Mouse (Mus musculus) embryonic facial prominence, embryonic 11.5 days (tissue): Measurements from ENCODE around the gene Pou2f3. TPM values are rescaled to one million over a fixed set of nuclear protein-coding genes. Genes with fewer than 3 reads are reported as not detected.

Source experiments
- ATAC-seq: fragments of 200-750 bp; cut with Nextera tagmentation; replicated peaks from 2 replicates; pipeline ENCODE4 v1.8.0; 2017; ENCODE audit warnings: low read depth; ENCODE audit not compliant: insufficient number of reproducible peaks, low FRiP score, low TSS enrichment
- DNase-seq: peaks from one replicate; pipeline ENCODE4 v3.0.0-alpha.2; 2015; ENCODE audit warnings: low spot score
- H3K27ac ChIP-seq: fragments of 300-500 bp; sonication (generic); replicated peaks from 2 replicates; pipeline ENCODE4 v1.5.1; 2014; ENCODE audit warnings: mild to moderate bottlenecking, low read depth, low read length, control low read depth
- H3K27me3 ChIP-seq: fragments of 300-500 bp; sonication (generic); 2 replicates; pipeline ENCODE4 v1.6.1; 2014; ENCODE audit warnings: mild to moderate bottlenecking, low read length, moderate library complexity, mixed read lengths; ENCODE audit not compliant: control insufficient read depth, insufficient read depth
- H3K36me3 ChIP-seq: fragments of 300-500 bp; sonication (generic); replicated peaks from 2 replicates; pipeline ENCODE4 v1.6.1; 2014; ENCODE audit warnings: low read depth, mild to moderate bottlenecking, low read length, moderate library complexity, mixed read lengths; ENCODE audit not compliant: control insufficient read depth, insufficient read depth
- H3K4me1 ChIP-seq: fragments of 300-500 bp; sonication (generic); 2 replicates; pipeline ENCODE4 v1.6.1; 2014; ENCODE audit warnings: low read length, mixed read lengths; ENCODE audit not compliant: control insufficient read depth, insufficient read depth
- H3K4me2 ChIP-seq: fragments of 300-500 bp; sonication (generic); 2 replicates; pipeline ENCODE4 v1.6.1; 2014; ENCODE audit warnings: low read depth, mild to moderate bottlenecking, control low read depth, low read length, moderate library complexity
- H3K4me3 ChIP-seq: fragments of 300-500 bp; sonication (generic); 2 replicates; pipeline ENCODE4 v1.5.1; 2014; ENCODE audit warnings: low read depth, low read length, control low read depth
- H3K9ac ChIP-seq: fragments of 300-500 bp; sonication (generic); replicated peaks from 2 replicates; pipeline ENCODE4 v1.6.1; 2014; ENCODE audit warnings: mild to moderate bottlenecking, control low read depth, low read length
- H3K9me3 ChIP-seq: fragments of 300-500 bp; sonication (generic); replicated peaks from 2 replicates; pipeline ENCODE4 v1.6.1; 2016; ENCODE audit warnings: mild to moderate bottlenecking, low read length, inconsistent platforms, mixed read lengths; ENCODE audit not compliant: control insufficient read depth
- WGBS: fragments of 180-500 bp; shearing (Covaris S2); extraction: QIAGEN DNeasy Blood & Tissue Kit; methylation state at CpG from one replicate; pipeline ENCODE4 v1.1.7; 2014; 5-methylcytosine and 5-hydroxymethylcytosine counted together
- polyA plus RNA-seq: library from polyadenylated mRNA; unstranded; fragments of >200 nt; fragmentation: Nextera tagmentation; extraction: Ambion mirVana; gene quantifications from 2 replicates; pipeline ENCODE4 v1.2.1, GENCODE M21; 2014

Gene Pou2f3
- polyA plus RNA-seq, 1 experiment from 2014 or later = not detected

- Histone ChIP-seq H3K4me1 (peaks cover 11% of the 10 kb centered on the region), H3K4me2 (no peak overlapping the region), H3K4me3 (no peak overlapping the region), H3K27ac (no peak overlapping the region), H3K27me3 (no peaks in the 10 kb centered on the region), H3K36me3 (no peaks in the 10 kb centered on the region), H3K9ac (no peak overlapping the region), H3K9me3 (no peaks in the 10 kb centered on the region)
- WGBS = 87% methylated on average over 1 of the region's 1 CpGs
- ATAC-seq (no peak), DNase-seq (no peak)
Observed at GRCm38 (mm10) chr9:43236106-43236505, 25.9 kb upstream of the Pou2f3 start.

DNA sequence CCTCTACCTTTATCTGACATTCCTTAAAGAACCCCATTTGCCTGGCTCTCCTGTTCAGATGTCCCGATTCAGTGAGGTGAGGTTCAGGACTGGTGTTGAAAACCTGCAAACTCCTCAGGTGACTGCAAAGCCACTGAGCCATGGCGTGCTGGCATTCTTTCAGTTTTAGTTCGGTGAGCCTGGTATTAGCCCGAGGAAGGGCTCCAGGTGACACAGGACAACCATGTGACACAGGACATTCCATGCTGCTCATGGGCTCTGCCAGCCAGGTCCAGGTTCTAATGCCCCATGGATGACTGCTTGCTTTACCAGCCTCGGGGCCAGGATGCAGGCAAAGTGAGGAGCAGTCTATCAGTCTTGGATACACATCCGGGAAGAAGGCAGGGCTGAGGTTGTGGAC is 25.2 kb upstream of the Pou2f3 start:
- peaks cover 11% of the 10 kb centered on the region for H3K4me1 ChIP-seq
- no peaks in the 10 kb centered on the region for H3K36me3 ChIP-seq
- H3K9ac ChIP-seq = no peak overlapping the region
- H3K4me3 ChIP-seq = no peak overlapping the region
- DNase-seq (no peak), ATAC-seq (no peak)
- H3K9me3 ChIP-seq = no peaks in the 10 kb centered on the region
- 80% methylated on average over 6 of the region's 6 CpGs for WGBS
- H3K27me3 ChIP-seq = no peaks in the 10 kb centered on the region
- no peak overlapping the region for H3K27ac ChIP-seq
- H3K4me2 ChIP-seq = no peak overlapping the region

GRCm38 (mm10) chr9:43234496-43234895 is 24.3 kb upstream of the Pou2f3 start:
- DNase-seq (no peak), ATAC-seq (no peak)
- peaks cover 11% of the 10 kb centered on the region for H3K4me1 ChIP-seq
- 74% methylated on average over 5 of the region's 5 CpGs for WGBS
- H3K4me2 ChIP-seq = no peak overlapping the region
- H3K27me3 ChIP-seq = no peaks in the 10 kb centered on the region
- no peaks in the 10 kb centered on the region for H3K9me3 ChIP-seq
- H3K27ac ChIP-seq = no peak overlapping the region
- H3K4me3 ChIP-seq = no peak overlapping the region
- no peaks in the 10 kb centered on the region for H3K36me3 ChIP-seq
- no peak overlapping the region for H3K9ac ChIP-seq

DNA sequence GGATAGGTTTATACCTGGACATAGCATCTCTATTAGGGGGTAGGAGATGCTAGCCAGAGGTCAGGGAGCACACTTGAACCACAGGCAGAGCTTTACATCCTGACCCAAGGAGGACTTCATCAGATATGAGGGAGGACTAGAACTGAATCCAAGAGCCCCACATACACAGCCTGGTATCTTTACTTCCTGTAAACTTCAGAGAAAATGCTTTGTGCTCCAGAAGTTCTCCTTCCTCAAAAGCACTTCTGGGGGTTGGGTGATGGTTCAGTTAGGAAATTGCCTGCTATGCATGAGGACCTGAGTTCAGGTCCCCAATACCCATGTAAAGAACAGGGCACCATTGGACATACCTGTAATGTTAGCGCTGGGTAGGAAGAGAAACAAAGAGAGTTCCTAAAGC is 23.3 kb upstream of the Pou2f3 start:
- Histone ChIP-seq H3K4me2 (no peak overlapping the region), H3K4me1 (peaks cover 11% of the 10 kb centered on the region), H3K4me3 (no peak overlapping the region), H3K9me3 (no peaks in the 10 kb centered on the region), H3K9ac (no peak overlapping the region), H3K27ac (no peak overlapping the region), H3K27me3 (no peaks in the 10 kb centered on the region), H3K36me3 (no peaks in the 10 kb centered on the region)
- no peak for ATAC-seq
- 94% methylated on average over 1 of the region's 1 CpGs for WGBS
- no peak for DNase-seq

GRCm38 (mm10) chr9:43233044-43233443 is 22.9 kb upstream of the Pou2f3 start:
- ATAC-seq (no peak), DNase-seq (no peak)
- Histone ChIP-seq H3K27me3 (no peaks in the 10 kb centered on the region), H3K4me3 (no peak overlapping the region), H3K4me2 (no peak overlapping the region), H3K9me3 (no peaks in the 10 kb centered on the region), H3K4me1 (peaks cover 11% of the 10 kb centered on the region), H3K9ac (no peak overlapping the region), H3K36me3 (no peaks in the 10 kb centered on the region), H3K27ac (no peak overlapping the region)
- 67% methylated on average over 5 of the region's 5 CpGs for WGBS

- 9% methylated on average over 5 of the region's 5 CpGs for WGBS
- Histone ChIP-seq H3K36me3 (no peaks in the 10 kb centered on the region), H3K9me3 (no peaks in the 10 kb centered on the region), H3K9ac (no peak overlapping the region), H3K27me3 (no peaks in the 10 kb centered on the region), H3K27ac (no peak overlapping the region), H3K4me2 (no peak overlapping the region), H3K4me1 (peaks cover 7% of the 10 kb centered on the region), H3K4me3 (no peak overlapping the region)
- ATAC-seq (no peak), DNase-seq (no peak)
Observed at GRCm38 (mm10) chr9:43232286-43232685, 22.1 kb upstream of the Pou2f3 start.

GRCm38 (mm10) chr9:43231805-43232204 is 21.6 kb upstream of the Pou2f3 start:
- no peaks in the 10 kb centered on the region for H3K27me3 ChIP-seq
- H3K27ac ChIP-seq = no peak overlapping the region
- no peak for ATAC-seq
- H3K4me3 ChIP-seq = no peak overlapping the region
- no peak for DNase-seq
- H3K4me1 ChIP-seq = peaks cover 7% of the 10 kb centered on the region
- WGBS = 58% methylated on average over 4 of the region's 4 CpGs
- H3K4me2 ChIP-seq = no peak overlapping the region
- H3K9me3 ChIP-seq = no peaks in the 10 kb centered on the region
- no peak overlapping the region for H3K9ac ChIP-seq
- no peaks in the 10 kb centered on the region for H3K36me3 ChIP-seq

- H3K27ac ChIP-seq = no peak overlapping the region
- H3K4me1 ChIP-seq = peaks cover 7% of the 10 kb centered on the region
- ATAC-seq = no peak
- no peak for DNase-seq
- 50% methylated on average over 4 of the region's 4 CpGs for WGBS
- H3K9me3 ChIP-seq = no peaks in the 10 kb centered on the region
- no peak overlapping the region for H3K4me3 ChIP-seq
- no peaks in the 10 kb centered on the region for H3K27me3 ChIP-seq
- H3K4me2 ChIP-seq = no peak overlapping the region
- no peaks in the 10 kb centered on the region for H3K36me3 ChIP-seq
- no peak overlapping the region for H3K9ac ChIP-seq
Observed at GRCm38 (mm10) chr9:43230886-43231285, 20.7 kb upstream of the Pou2f3 start.
